Mouse (Mus musculus) neural tube, embryonic 12.5 days (tissue): Measurements from ENCODE around the gene Rfx7. TPM values are rescaled to one million over a fixed set of nuclear protein-coding genes. Genes with fewer than 3 reads are reported as not detected.
A peak's percentile ranks its signal among the peaks of the same experiment; 100 is the strongest.

Experiments used
- ATAC-seq: fragments of 200-750 bp; cut with Nextera tagmentation; 2 replicates; pipeline ENCODE4 v1.8.0; 2017; ENCODE audit warnings: low read depth, mild to moderate bottlenecking, moderate TSS enrichment, moderate library complexity; ENCODE audit not compliant: low FRiP score
- H3K27ac ChIP-seq: fragments of 300-500 bp; sonication (generic); 2 replicates; pipeline ENCODE4 v1.5.1; 2016
- H3K27me3 ChIP-seq: fragments of 300-500 bp; sonication (generic); replicated peaks from 2 replicates; pipeline ENCODE4 v1.6.1; 2016; ENCODE audit warnings: mild to moderate bottlenecking
- H3K36me3 ChIP-seq: fragments of 300-500 bp; sonication (generic); 2 replicates; pipeline ENCODE4 v1.6.1; 2016; ENCODE audit warnings: mild to moderate bottlenecking
- H3K4me1 ChIP-seq: fragments of 300-500 bp; sonication (generic); 2 replicates; pipeline ENCODE4 v1.6.1; 2016
- H3K4me2 ChIP-seq: fragments of 300-500 bp; sonication (generic); replicated peaks from 2 replicates; pipeline ENCODE4 v1.6.1; 2016; ENCODE audit warnings: mild to moderate bottlenecking
- H3K4me3 ChIP-seq: fragments of 300-500 bp; sonication (generic); 2 replicates; pipeline ENCODE4 v1.5.1; 2016
- H3K9ac ChIP-seq: fragments of 300-500 bp; sonication (generic); 2 replicates; pipeline ENCODE4 v1.6.1; 2016; ENCODE audit warnings: mild to moderate bottlenecking
- H3K9me3 ChIP-seq: fragments of 300-500 bp; sonication (generic); 2 replicates; pipeline ENCODE4 v1.6.1; 2016; ENCODE audit warnings: mild to moderate bottlenecking
- WGBS: fragments of 180-500 bp; shearing (Covaris S2); methylation state at CpG from one replicate; pipeline ENCODE4 v1.1.7; 2016; 5-methylcytosine and 5-hydroxymethylcytosine counted together
- polyA plus RNA-seq: library from polyadenylated mRNA; unstranded; fragments of >200 nt; fragmentation: Nextera tagmentation; extraction: Ambion mirVana; gene quantifications from 2 replicates; pipeline ENCODE4 v1.2.1, GENCODE M21; 2016

Rfx7 gene
- polyA plus RNA-seq, 1 experiment from 2014 or later, result 20.8 TPM

DNA sequence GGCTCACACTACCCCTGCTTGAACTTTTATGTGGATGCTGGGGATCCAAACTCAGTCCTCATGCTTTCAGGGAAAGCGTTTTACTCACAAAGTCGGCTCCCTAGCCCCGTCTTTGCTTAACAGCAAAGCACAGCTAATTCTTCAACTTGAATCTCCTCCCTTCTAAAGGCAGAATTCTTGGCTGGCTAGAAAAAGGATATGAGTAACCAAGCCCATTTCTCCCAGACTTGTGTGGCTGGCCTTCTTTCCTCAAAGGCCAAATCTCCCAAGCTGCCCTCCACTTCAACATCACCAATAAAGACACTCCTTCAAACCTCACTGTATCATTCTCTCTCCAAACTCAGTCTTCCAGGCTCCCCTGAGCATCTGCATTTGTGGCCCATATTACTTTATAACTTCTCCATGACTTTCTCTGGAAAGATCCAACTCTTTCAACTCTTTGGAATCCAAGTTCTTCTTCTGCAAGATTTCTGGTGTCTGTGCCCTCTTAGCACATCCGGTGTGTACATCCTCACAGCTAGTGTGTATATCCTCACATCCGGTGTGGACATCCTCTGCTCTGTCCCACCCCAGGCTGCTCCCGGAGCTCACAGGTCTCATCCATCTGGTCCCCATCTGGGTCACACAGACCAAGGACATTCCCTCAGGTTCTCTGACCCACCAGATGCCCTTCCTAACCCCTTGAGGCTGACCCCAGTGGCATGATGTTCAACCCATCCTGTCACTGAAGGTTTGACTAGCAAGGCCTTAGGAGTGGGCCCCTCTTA is 111.8 kb downstream of the Rfx7 start:
- no peak for ATAC-seq
- Histone ChIP-seq H3K27ac (no peak overlapping the region), H3K4me3 (no peak overlapping the region), H3K4me2 (no peak overlapping the region), H3K36me3 (no peaks in the 10 kb centered on the region), H3K9ac (0 out of 2 replicates have a peak overlapping the region, but pooled peaks have one; percentile 14), H3K27me3 (no peaks in the 10 kb centered on the region), H3K4me1 (peaks cover 25% of the 10 kb centered on the region), H3K9me3 (no peaks in the 10 kb centered on the region)
- 87% methylated on average over 6 of the region's 6 CpGs for WGBS

DNA sequence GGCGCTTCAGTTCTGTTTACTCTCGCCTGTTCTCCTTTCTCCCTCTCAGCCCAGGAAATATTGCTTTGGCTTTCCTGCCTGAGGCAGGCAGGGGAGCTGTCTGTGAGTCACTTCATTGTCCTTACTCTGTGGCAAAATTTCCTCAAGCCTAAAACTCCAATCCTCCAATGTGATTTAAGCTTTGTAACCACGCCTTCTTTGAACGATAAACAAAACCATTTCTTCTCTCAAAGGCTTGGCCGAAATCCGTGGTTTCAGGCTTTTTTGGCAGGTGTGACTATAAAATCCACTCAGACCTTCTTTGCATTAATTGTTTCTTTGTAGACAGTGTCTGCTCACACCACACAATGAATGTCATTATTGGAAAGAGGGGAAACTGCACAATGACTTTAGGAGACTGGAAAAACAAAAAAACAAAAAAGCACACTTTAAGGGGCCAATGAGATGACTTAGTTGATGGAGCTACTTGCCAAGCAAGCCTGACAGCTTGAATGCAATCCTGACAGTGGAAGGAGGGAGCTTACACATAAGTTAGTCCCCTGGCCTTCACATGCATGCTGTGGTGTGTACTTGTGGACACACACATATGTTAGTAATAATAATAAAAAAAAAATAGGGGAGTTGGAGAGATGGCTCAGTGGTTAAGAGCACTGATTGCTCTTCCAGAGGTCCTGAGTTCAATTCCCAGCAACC is 112.5 kb downstream of the Rfx7 start:
- 32% methylated on average over 6 of the region's 6 CpGs for WGBS
- peaks cover 23% of the 10 kb centered on the region for H3K4me1 ChIP-seq
- H3K36me3 ChIP-seq, result no peaks in the 10 kb centered on the region
- H3K9ac ChIP-seq, result 0 out of 2 replicates have a peak overlapping the region, but pooled peaks have one; percentile 14
- ATAC-seq, result no peak
- H3K27me3 ChIP-seq, result no peaks in the 10 kb centered on the region
- no peak overlapping the region for H3K4me3 ChIP-seq
- no peaks in the 10 kb centered on the region for H3K9me3 ChIP-seq
- no peak overlapping the region for H3K4me2 ChIP-seq
- no peak overlapping the region for H3K27ac ChIP-seq

DNA sequence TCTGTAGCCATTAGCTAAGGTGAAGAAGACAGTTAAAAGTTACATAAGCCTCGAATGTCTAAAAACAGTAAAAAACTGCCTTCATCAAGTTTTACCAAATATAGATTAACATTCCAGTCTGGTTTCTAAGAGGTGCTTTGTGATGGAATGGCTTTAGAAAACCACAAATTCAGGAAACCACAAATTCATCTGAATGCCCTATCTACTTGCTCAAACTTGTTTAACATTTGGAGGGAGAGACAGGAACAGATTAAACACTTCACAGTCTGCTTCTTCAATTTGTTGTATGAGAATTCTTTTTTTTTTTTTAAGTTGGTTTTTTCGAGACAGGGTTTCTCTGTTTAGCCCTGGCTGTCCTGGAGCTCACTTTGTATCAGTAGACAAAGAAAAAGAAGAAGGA is 117.7 kb downstream of the Rfx7 start:
- WGBS, result 78% methylated on average over 2 of the region's 2 CpGs

DNA sequence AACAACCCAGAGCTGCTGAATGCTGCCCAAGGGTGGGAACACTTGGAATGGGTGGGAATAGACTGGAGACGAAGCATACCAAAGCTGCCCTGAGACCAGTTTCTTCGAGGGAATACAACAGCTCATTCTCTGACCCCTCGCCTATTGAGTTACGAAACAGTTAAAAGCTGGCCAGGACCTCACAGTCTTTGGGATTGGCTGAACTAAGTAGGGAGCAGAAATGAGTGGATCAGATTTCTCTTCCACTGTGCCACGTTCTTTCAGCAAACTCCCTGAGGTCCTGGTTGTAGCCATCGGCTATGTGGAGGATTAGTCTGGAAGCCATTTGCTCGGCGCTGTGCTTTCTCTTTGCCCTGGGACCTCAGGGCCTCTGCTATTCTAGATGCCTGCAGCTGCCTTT is 120.9 kb downstream of the Rfx7 start:
- no peaks in the 10 kb centered on the region for H3K36me3 ChIP-seq
- no peaks in the 10 kb centered on the region for H3K9me3 ChIP-seq
- no peak overlapping the region for H3K4me3 ChIP-seq
- WGBS, result 26% methylated on average over 8 of the region's 8 CpGs
- H3K4me1 ChIP-seq, result peaks cover 16% of the 10 kb centered on the region
- ATAC-seq, result no peak
- H3K27ac ChIP-seq, result peak overlapping the region; percentile 46; the same call in 1 of the 2 replicates
- peak overlapping the region; percentile 12; the same call in 1 of the 2 replicates for H3K4me2 ChIP-seq
- H3K9ac ChIP-seq, result no peak overlapping the region
- no peaks in the 10 kb centered on the region for H3K27me3 ChIP-seq

More for the DNA sequence above, 117.7 kb downstream of the Rfx7 start:
- Histone ChIP-seq H3K36me3 (no peaks in the 10 kb centered on the region), H3K27ac (no peak overlapping the region), H3K4me3 (no peak overlapping the region), H3K4me2 (no peak overlapping the region), H3K9me3 (no peaks in the 10 kb centered on the region), H3K27me3 (no peaks in the 10 kb centered on the region), H3K4me1 (peaks cover 3% of the 10 kb centered on the region; the same call in 1 of the 2 replicates), H3K9ac (no peak overlapping the region)
- ATAC-seq, result no peak

DNA sequence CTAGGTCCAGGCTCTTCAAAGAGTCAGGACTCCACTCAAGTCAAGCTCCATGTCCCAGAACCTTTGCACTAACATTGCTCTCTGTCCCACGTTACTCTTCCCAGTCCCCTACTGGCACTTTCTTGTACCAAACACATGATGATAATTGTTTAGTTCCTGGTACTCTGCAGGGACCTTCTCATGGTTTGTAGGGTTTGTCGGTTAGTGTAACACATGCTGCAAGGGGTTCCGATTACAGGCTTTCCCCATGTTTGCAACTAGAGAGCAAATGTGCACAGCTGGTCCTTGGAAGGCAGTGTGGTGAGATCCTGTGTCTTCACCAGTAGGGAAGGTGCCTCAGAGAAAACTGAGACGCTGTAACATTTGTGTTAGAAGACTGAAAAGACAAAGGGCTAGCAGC is 121.5 kb downstream of the Rfx7 start:
- no peak overlapping the region for H3K4me3 ChIP-seq
- H3K4me2 ChIP-seq, result peak overlapping the region; percentile 12; the same call in 1 of the 2 replicates
- H3K9me3 ChIP-seq, result no peaks in the 10 kb centered on the region
- H3K27ac ChIP-seq, result peak overlapping the region; percentile 46; the same call in 1 of the 2 replicates
- ATAC-seq, result no peak
- no peak overlapping the region for H3K9ac ChIP-seq
- WGBS, result 59% methylated on average over 4 of the region's 4 CpGs
- peaks cover 16% of the 10 kb centered on the region for H3K4me1 ChIP-seq
- H3K27me3 ChIP-seq, result no peaks in the 10 kb centered on the region
- H3K36me3 ChIP-seq, result no peaks in the 10 kb centered on the region

DNA sequence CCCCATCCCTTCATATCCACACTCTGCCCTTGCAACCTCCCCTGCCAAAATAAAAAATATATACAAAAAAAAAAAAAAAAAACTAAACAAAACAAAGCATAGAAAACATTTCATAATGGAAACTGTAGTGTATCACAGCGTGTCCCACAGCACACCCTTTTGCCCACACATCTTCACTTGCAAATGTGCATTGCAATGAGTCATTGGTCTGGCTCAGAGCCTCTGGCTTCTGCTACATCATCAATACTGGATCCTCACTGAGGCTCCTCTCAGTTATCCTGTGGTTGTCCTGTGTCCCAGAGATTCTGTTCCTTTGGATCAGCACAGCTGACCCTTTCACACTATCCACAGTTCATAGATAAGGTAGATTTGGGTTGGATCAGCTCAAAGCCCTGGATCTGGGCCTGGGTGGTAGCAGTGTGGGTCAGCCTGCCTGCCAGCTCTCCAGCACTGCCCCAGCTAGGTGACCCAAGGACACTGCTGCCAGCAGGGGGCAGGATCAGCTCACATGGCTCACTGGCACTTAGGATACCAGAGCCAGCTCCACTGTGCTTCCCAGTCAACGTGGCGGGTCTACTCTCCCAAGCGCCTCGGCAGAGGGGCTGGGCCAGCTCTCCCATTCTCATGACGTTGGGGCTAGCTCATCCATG is 122.7 kb downstream of the Rfx7 start:
- 64% methylated on average over 6 of the region's 6 CpGs for WGBS

DNA sequence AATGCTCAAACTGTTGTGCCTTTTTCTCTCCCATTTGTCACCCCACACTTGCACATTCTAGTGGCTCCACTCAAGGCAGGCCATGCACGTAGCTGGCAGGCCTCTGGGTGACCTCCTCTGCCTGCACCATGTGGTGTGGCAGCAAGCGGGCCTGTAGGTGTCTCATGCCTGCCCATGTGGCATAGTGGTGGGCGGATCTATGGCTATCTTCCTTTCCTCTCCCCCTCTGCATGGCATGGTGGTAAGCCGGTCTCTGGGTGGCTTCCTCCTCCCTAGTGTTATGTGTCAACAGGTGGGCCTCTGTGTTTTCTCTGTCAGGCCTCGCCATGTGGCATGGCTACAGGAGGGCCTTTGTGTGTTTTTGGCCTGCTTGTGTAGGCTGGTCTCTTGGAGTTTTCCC is 123.6 kb downstream of the Rfx7 start:
- WGBS, result 62% methylated on average over 5 of the region's 5 CpGs
- H3K4me2 ChIP-seq, result no peak overlapping the region
- no peak overlapping the region for H3K4me3 ChIP-seq
- no peak for ATAC-seq
- no peak overlapping the region for H3K9ac ChIP-seq
- no peak overlapping the region for H3K27ac ChIP-seq
- H3K4me1 ChIP-seq, result peaks cover 16% of the 10 kb centered on the region
- no peaks in the 10 kb centered on the region for H3K27me3 ChIP-seq
- H3K9me3 ChIP-seq, result no peaks in the 10 kb centered on the region
- no peaks in the 10 kb centered on the region for H3K36me3 ChIP-seq

More for the DNA sequence above, 122.7 kb downstream of the Rfx7 start:
- no peak overlapping the region for H3K4me2 ChIP-seq
- peak; percentile 53; the same call in 1 of the 2 replicates for ATAC-seq
- no peaks in the 10 kb centered on the region for H3K27me3 ChIP-seq
- H3K9ac ChIP-seq, result no peak overlapping the region
- H3K4me3 ChIP-seq, result no peak overlapping the region
- H3K27ac ChIP-seq, result no peak overlapping the region
- no peaks in the 10 kb centered on the region for H3K9me3 ChIP-seq
- H3K36me3 ChIP-seq, result no peaks in the 10 kb centered on the region
- H3K4me1 ChIP-seq, result peaks cover 16% of the 10 kb centered on the region

DNA sequence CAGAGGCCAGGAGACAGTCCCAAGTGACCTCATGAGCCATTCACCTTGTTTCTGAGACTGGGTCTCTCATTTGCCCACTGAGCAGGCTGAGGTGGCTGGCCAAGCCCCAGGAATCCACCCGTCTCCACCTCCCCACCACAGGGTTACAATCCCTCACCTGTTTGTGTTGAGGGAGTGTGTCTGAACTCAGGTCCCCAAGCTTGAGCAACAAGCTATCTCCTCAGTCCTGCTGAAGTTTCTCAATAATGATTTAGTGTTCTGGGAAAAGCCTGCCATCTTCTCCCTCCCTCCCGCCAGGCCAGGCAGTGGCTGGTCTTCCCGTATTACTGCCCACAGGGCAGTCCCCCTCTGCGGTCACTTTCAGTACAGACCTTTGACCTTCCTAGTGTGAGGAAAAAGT is 124.5 kb downstream of the Rfx7 start:
- H3K9me3 ChIP-seq, result no peaks in the 10 kb centered on the region
- ATAC-seq, result no peak
- no peak overlapping the region for H3K27ac ChIP-seq
- 15% methylated on average over 4 of the region's 4 CpGs for WGBS
- H3K36me3 ChIP-seq, result no peaks in the 10 kb centered on the region
- no peak overlapping the region for H3K4me3 ChIP-seq
- H3K4me1 ChIP-seq, result peaks cover 19% of the 10 kb centered on the region
- no peak overlapping the region for H3K9ac ChIP-seq
- no peaks in the 10 kb centered on the region for H3K27me3 ChIP-seq
- H3K4me2 ChIP-seq, result no peak overlapping the region

DNA sequence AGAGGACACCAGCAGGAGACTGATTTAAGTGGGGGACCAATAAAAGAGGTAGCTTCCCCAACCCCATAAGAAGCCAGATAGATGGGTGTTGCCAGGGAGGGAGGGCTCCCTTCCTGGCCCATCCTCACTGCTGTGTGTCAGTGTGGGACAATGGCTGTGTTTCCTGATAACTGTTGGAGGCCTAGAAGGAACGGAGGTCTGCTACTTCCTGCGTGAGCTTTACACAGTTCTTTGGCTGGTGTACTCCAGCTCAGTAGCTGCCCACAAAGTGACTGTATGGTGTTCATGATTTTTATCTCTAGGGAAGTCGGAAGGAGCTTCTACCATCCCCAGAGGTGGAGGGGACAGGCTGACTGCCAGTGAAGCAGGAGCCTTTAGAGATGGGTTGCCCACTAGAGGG is 124.9 kb downstream of the Rfx7 start:
- H3K9me3 ChIP-seq, result no peaks in the 10 kb centered on the region
- WGBS, result 14% methylated on average over 3 of the region's 3 CpGs
- peaks cover 19% of the 10 kb centered on the region for H3K4me1 ChIP-seq
- no peak overlapping the region for H3K27ac ChIP-seq
- no peak overlapping the region for H3K4me3 ChIP-seq
- no peak for ATAC-seq
- no peak overlapping the region for H3K9ac ChIP-seq
- H3K27me3 ChIP-seq, result no peaks in the 10 kb centered on the region
- H3K4me2 ChIP-seq, result no peak overlapping the region
- no peaks in the 10 kb centered on the region for H3K36me3 ChIP-seq

DNA sequence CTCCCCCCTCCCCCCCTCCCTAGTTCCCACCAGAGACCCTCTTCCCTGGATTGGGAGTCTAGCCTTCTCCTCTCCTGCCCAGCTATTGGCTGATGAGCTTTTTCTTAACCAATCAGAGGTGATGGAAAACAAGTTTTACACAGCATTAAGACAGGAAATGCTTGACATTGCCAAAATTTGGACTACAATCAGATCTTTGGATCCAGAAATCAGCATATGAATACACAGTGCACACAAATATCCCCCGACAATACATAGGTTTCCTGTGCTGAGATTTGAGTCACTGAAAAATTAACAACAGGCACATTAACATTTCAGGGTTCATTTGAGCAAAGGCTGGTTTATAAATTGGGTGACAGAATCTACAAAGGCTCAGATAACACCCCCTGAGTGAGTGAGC is 125.7 kb downstream of the Rfx7 start:
- H3K27ac ChIP-seq, result no peak overlapping the region
- no peaks in the 10 kb centered on the region for H3K27me3 ChIP-seq
- no peaks in the 10 kb centered on the region for H3K9me3 ChIP-seq
- H3K4me3 ChIP-seq, result no peak overlapping the region
- 85% methylated on average over 1 of the region's 1 CpGs for WGBS
- H3K4me1 ChIP-seq, result peaks cover 17% of the 10 kb centered on the region
- H3K36me3 ChIP-seq, result no peaks in the 10 kb centered on the region
- H3K4me2 ChIP-seq, result no peak overlapping the region
- H3K9ac ChIP-seq, result no peak overlapping the region
- no peak for ATAC-seq

DNA sequence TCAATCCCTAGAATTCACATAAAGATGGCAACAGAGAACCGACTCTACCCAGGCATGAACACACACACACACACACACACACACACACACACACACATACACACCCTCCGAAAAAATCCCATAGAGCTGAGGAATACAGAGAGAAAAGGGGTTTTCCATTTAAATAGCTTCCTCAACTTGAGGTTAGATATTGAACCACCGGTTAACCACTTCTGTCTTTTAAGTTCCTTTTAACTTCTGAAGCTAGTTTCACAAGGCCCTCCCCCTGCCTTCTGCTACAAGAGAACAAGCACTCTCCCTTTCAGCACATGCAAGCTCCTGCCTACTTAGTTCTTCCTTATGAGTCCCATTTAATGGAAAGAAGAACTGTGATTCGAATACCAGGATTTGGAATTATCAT is 128.1 kb downstream of the Rfx7 start:
- H3K4me2 ChIP-seq, result no peak overlapping the region
- peaks cover 7% of the 10 kb centered on the region; the same call in 1 of the 2 replicates for H3K36me3 ChIP-seq
- peaks cover 31% of the 10 kb centered on the region for H3K4me1 ChIP-seq
- no peak overlapping the region for H3K9ac ChIP-seq
- 80% methylated on average over 4 of the region's 4 CpGs for WGBS
- no peaks in the 10 kb centered on the region for H3K9me3 ChIP-seq
- no peak for ATAC-seq
- H3K27me3 ChIP-seq, result no peaks in the 10 kb centered on the region
- no peak overlapping the region for H3K4me3 ChIP-seq
- no peak overlapping the region for H3K27ac ChIP-seq

DNA sequence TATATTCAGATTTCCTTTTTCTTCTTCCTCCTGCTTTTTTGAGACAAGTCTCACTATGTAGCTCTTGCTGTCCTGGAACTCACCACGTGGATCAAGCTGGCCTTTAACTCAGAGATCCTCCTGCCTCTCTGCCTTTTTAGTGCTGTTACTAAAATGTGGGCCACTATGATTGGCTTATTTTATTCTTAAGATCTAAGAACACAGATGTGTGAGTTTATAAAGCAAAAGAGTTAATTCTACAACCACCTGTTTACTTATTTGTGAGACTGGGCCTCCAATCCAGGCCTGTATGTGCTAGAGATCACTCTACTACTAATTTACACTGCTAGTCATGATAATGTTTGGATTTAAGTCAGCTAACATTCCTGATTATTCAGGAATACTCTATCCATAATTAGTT is 128.9 kb downstream of the Rfx7 start:
- Histone ChIP-seq H3K9me3 (no peaks in the 10 kb centered on the region), H3K27ac (no peak overlapping the region), H3K27me3 (no peaks in the 10 kb centered on the region), H3K9ac (no peak overlapping the region), H3K36me3 (peaks cover 14% of the 10 kb centered on the region; the same call in 1 of the 2 replicates), H3K4me1 (peaks cover 35% of the 10 kb centered on the region), H3K4me3 (no peak overlapping the region), H3K4me2 (no peak overlapping the region)
- ATAC-seq, result no peak
- 45% methylated on average over 1 of the region's 1 CpGs for WGBS
